8 mouse cellular contexts compared by ENCODE assay signal in the genomic region with DNA sequence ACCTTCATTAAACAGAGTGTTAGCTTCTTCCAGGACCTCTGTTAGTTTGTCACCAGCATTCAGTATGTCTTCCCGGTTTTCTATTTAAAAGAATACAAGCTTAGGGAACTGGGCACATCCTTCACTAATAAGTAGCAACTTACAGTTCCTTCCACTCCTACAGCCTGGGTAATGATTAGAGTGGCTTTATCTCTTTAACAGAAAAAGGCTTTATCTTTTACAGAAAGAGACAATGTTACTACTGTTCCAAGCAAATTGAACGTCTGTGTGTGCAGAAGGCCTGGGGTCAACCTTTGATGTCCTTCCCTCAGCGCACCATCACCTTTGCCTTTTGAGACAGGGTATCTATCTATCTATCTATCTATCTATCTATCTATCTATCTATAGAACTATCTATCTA. TPM values are rescaled to one million over a fixed set of nuclear protein-coding genes. Genes with fewer than 3 reads are reported as not detected.
DNase-seq lines count a peak whose midpoint lies in the region; ATAC-seq and TF ChIP-seq lines count a peak whose summit lies in the region.

No protein-coding gene starts in this region.

- WGBS in heart, postnatal 0 days: 46% methylated on average over 3 of the region's 3 CpGs
- WGBS in hindbrain, embryonic 14.5 days: 58% methylated on average over 3 of the region's 3 CpGs
- 53% methylated on average over 3 of the region's 3 CpGs for WGBS in midbrain, embryonic 13.5 days

- no peak for TF ChIP-seq EP300 in heart, postnatal 0 days (IDR thresholded peaks at IDR 0.05; ENCODE audit: low read depth)

- H3K4me2 ChIP-seq in heart, postnatal 0 days (ENCODE audit: low read depth, low read length): peak overlapping the region; percentile 78
- H3K4me2 ChIP-seq in hindbrain, embryonic 14.5 days (replicated peaks): peak overlapping the region; percentile 79
- peak overlapping the region; percentile 82 for H3K4me2 ChIP-seq in midbrain, embryonic 13.5 days (replicated peaks)

- H3K4me1 ChIP-seq in heart, postnatal 0 days (ENCODE audit: control insufficient read depth, insufficient read depth): peaks cover 11% of the 10 kb centered on the region
- peaks cover 10% of the 10 kb centered on the region for H3K4me1 ChIP-seq in hindbrain, embryonic 14.5 days (replicated peaks; ENCODE audit: control insufficient read depth, insufficient read depth, low read length)
- H3K4me1 ChIP-seq in midbrain, embryonic 13.5 days (replicated peaks): peaks cover 23% of the 10 kb centered on the region

- H3K36me3 ChIP-seq in heart, postnatal 0 days (replicated peaks; ENCODE audit: control insufficient read depth, insufficient read depth, low read length): peaks cover 45% of the 10 kb centered on the region
- H3K36me3 ChIP-seq in hindbrain, embryonic 14.5 days (replicated peaks; ENCODE audit: control insufficient read depth, insufficient read depth): peaks cover 32% of the 10 kb centered on the region
- peaks cover 32% of the 10 kb centered on the region for H3K36me3 ChIP-seq in midbrain, embryonic 13.5 days

- H3K9me3 ChIP-seq in heart, postnatal 0 days (replicated peaks; ENCODE audit: control insufficient read depth, low read length): no peaks in the 10 kb centered on the region
- H3K9me3 ChIP-seq in hindbrain, embryonic 14.5 days (ENCODE audit: control insufficient read depth, low read length): no peaks in the 10 kb centered on the region
- H3K9me3 ChIP-seq in midbrain, embryonic 13.5 days: no peaks in the 10 kb centered on the region

- DNase-seq in heart, postnatal 0 days (ENCODE audit: low spot score): no peak
- DNase-seq in heart, adult 9 months (ENCODE audit: low spot score in 2 of 2): no peak
- DNase-seq in Muller cell, postnatal 12 days (ENCODE audit: inconsistent ontology term): peak; percentile 7
- no peak for DNase-seq in hindbrain, embryonic 14.5 days (ENCODE audit: low spot score)
- no peak for DNase-seq in B cell, adult 2 months
- DNase-seq in gastrocnemius, postnatal 25 days: no peak
- no peak for DNase-seq in kidney, postnatal 25 days

- no peak for TF ChIP-seq CTCF in heart, postnatal 0 days (IDR thresholded peaks at IDR 0.05; ENCODE audit: low read depth)

- no peaks in the 10 kb centered on the region for H3K27me3 ChIP-seq in heart, postnatal 0 days (ENCODE audit: control insufficient read depth, insufficient read depth, low read length)
- H3K27me3 ChIP-seq in hindbrain, embryonic 14.5 days (ENCODE audit: control insufficient read depth, insufficient read depth, low read length): no peaks in the 10 kb centered on the region
- no peaks in the 10 kb centered on the region for H3K27me3 ChIP-seq in midbrain, embryonic 13.5 days

- H3K4me3 ChIP-seq in heart, postnatal 0 days (ENCODE audit: low read depth, low read length): peak overlapping the region; percentile 94
- H3K4me3 ChIP-seq in hindbrain, embryonic 14.5 days (replicated peaks; ENCODE audit: low read length): peak overlapping the region; percentile 98
- H3K4me3 ChIP-seq in midbrain, embryonic 13.5 days (replicated peaks): peak overlapping the region; percentile 86

- peak overlapping the region; percentile 99 for H3K27ac ChIP-seq in heart, postnatal 0 days (ENCODE audit: low read depth)
- peak overlapping the region; percentile 98 for H3K27ac ChIP-seq in hindbrain, embryonic 14.5 days
- peak overlapping the region; percentile 97 for H3K27ac ChIP-seq in midbrain, embryonic 13.5 days

- ATAC-seq in heart, postnatal 0 days (ENCODE audit: insufficient read depth, low read depth): no peak
- no peak for ATAC-seq in hindbrain, embryonic 14.5 days (ENCODE audit: low FRiP score)
- no peak for ATAC-seq in midbrain, embryonic 13.5 days

- peak overlapping the region; percentile 86 for H3K9ac ChIP-seq in heart, postnatal 0 days (replicated peaks; ENCODE audit: low read depth, low read length)
- peak overlapping the region; percentile 85 for H3K9ac ChIP-seq in hindbrain, embryonic 14.5 days
- peak overlapping the region; percentile 89 for H3K9ac ChIP-seq in midbrain, embryonic 13.5 days (replicated peaks)

RNA-seq across cellular contexts. Expression of gene Ate1, which starts 25.7 kb away (rescaled TPM):
- 31.0 and 32.4 TPM in 2 replicates for total RNA-seq in heart, postnatal 0 days (2014; rRNA removed; ENCODE audit: low replicate concordance)
- 65.1 and 66.3 TPM in 2 replicates for polyA plus RNA-seq in heart, postnatal 0 days (2015; fragmentation: Nextera tagmentation; extraction: Ambion mirVana)
- polyA plus RNA-seq in hindbrain, embryonic 14.5 days (2014; fragmentation: Nextera tagmentation; extraction: Ambion mirVana): 104 and 108 TPM in 2 replicates
- polyA plus RNA-seq in midbrain, embryonic 13.5 days (2015; fragmentation: Nextera tagmentation; extraction: Ambion mirVana): 101 and 110 TPM in 2 replicates
- total RNA-seq in gastrocnemius, postnatal 25 days (2021): 10 to 100 TPM; 25.4 to 25.6 TPM

RNA-seq across cellular contexts. Expression of gene Nsmce4a, which starts 27.0 kb away (rescaled TPM):
- 56.9 and 72.7 TPM in 2 replicates for total RNA-seq in heart, postnatal 0 days (2014; rRNA removed; ENCODE audit: low replicate concordance)
- 96.9 and 107 TPM in 2 replicates for polyA plus RNA-seq in heart, postnatal 0 days (2015; fragmentation: Nextera tagmentation; extraction: Ambion mirVana)
- 96.7 and 99.6 TPM in 2 replicates for polyA plus RNA-seq in hindbrain, embryonic 14.5 days (2014; fragmentation: Nextera tagmentation; extraction: Ambion mirVana)
- polyA plus RNA-seq in midbrain, embryonic 13.5 days (2015; fragmentation: Nextera tagmentation; extraction: Ambion mirVana): 114 and 115 TPM in 2 replicates
- total RNA-seq in gastrocnemius, postnatal 25 days (2021): 10 to 100 TPM; 25.8 to 26.5 TPM

RNA-seq across cellular contexts. Expression of gene Tacc2, which starts 31.3 kb away (rescaled TPM):
- 64.7 and 83.8 TPM in 2 replicates for total RNA-seq in heart, postnatal 0 days (2014; rRNA removed; ENCODE audit: low replicate concordance)
- polyA plus RNA-seq in heart, postnatal 0 days (2015; fragmentation: Nextera tagmentation; extraction: Ambion mirVana): 33.7 and 39.0 TPM in 2 replicates
- 58.9 and 61.6 TPM in 2 replicates for polyA plus RNA-seq in hindbrain, embryonic 14.5 days (2014; fragmentation: Nextera tagmentation; extraction: Ambion mirVana)
- 62.4 and 70.8 TPM in 2 replicates for polyA plus RNA-seq in midbrain, embryonic 13.5 days (2015; fragmentation: Nextera tagmentation; extraction: Ambion mirVana)
- total RNA-seq in gastrocnemius, postnatal 25 days (2021): 100 to 1,000 TPM; 422 to 535 TPM
